Mouse (Mus musculus): ENCODE results near the gene Fbh1. TPM values are rescaled to one million over a fixed set of nuclear protein-coding genes. Genes with fewer than 3 reads are reported as not detected.

Gene Fbh1
- polyA plus RNA-seq, 1 experiment = 34.0 TPM

DNA sequence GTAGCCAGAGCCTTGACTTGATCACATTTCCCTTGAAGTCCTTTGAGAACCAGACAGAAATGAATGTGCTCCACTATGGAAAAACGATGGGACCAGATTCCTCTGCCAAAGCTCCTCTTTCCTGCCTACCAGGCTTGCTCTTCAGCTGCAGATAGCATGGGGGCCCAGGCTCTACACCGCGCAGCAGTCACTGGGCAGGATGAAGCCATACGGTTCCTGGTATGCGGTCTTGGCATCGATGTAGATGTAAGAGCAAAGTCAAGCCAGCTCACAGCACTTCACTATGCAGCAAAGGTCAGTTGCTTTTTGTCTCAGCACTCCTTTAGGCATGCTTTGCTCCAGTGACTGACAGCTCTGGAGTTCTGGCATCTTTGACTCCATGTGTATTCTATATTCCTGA lies 6.8 kb upstream of the Fbh1 start:
- H3K4me2 ChIP-seq (ENCODE audit: low read depth) = no peak overlapping the region
- peaks cover 53% of the 10 kb centered on the region for H3K36me3 ChIP-seq (ENCODE audit: control insufficient read depth, insufficient read depth)
- TF ChIP-seq REST (IDR thresholded peaks at IDR 0.05; ENCODE audit: insufficient read depth, insufficient read length) (no peak), USF1 (IDR thresholded peaks at IDR 0.05; ENCODE audit: low read depth) (no peak), TCF3 (IDR thresholded peaks at IDR 0.05; ENCODE audit: insufficient read length, low read depth) (no peak), POLR2A (IDR thresholded peaks at IDR 0.05; ENCODE audit: insufficient read length, low read depth) (no peak)
- H3K4me3 ChIP-seq = no peak overlapping the region
- H3K27me3 ChIP-seq (ENCODE audit: control insufficient read depth, insufficient read depth, insufficient read length) = no peaks in the 10 kb centered on the region
- no peak overlapping the region for H3ac ChIP-seq (ENCODE audit: control insufficient read depth, insufficient read length)
- H3K79me2 ChIP-seq (ENCODE audit: control insufficient read depth, insufficient read depth) = peaks cover 13% of the 10 kb centered on the region

- Histone ChIP-seq H3K79me2 (ENCODE audit: control insufficient read depth, insufficient read depth) (peaks cover 42% of the 10 kb centered on the region), H3ac (ENCODE audit: control insufficient read depth, insufficient read length) (peak overlapping the region; percentile 50), H3K4me2 (ENCODE audit: low read depth) (peak overlapping the region; percentile 95), H3K27me3 (ENCODE audit: control insufficient read depth, insufficient read depth, insufficient read length) (no peaks in the 10 kb centered on the region), H3K4me3 (peak overlapping the region; percentile 82), H3K36me3 (ENCODE audit: control insufficient read depth, insufficient read depth) (peaks cover 9% of the 10 kb centered on the region)
- no peak for TF ChIP-seq TCF12 (IDR thresholded peaks at IDR 0.05; ENCODE audit: insufficient read depth, poor library complexity, severe bottlenecking)
- TF ChIP-seq MAX (IDR thresholded peaks at IDR 0.05; ENCODE audit: low read depth) = no peak
- TF ChIP-seq SRF (IDR thresholded peaks at IDR 0.05; ENCODE audit: control insufficient read depth, insufficient read length, low read depth) = no peak
- no peak for TF ChIP-seq CEBPB (IDR thresholded peaks at IDR 0.05; ENCODE audit: insufficient read depth, poor library complexity, severe bottlenecking)
- TF ChIP-seq MYOG (IDR thresholded peaks at IDR 0.05; ENCODE audit: control insufficient read depth in 1 of 3, insufficient read depth in 1 of 3, insufficient read length in 2 of 3, low read depth in 2 of 3) = peak in 1 of 3 experiments; percentile 14
- no peak for TF ChIP-seq E2F4 (IDR thresholded peaks at IDR 0.05; ENCODE audit: insufficient read depth)
- TF ChIP-seq MYOD1 (IDR thresholded peaks at IDR 0.05; ENCODE audit: control insufficient read depth in 1 of 3, insufficient read length in 2 of 3, low read depth in 2 of 3) = peak in 1 of 3 experiments; percentile 1
- peak; percentile 98 for TF ChIP-seq USF1 (IDR thresholded peaks at IDR 0.05; ENCODE audit: low read depth)
- TF ChIP-seq REST (IDR thresholded peaks at IDR 0.05; ENCODE audit: insufficient read depth, insufficient read length) = no peak
- TF ChIP-seq POLR2AphosphoS2 (IDR thresholded peaks at IDR 0.05; ENCODE audit: insufficient read length, low read depth) = peak; percentile 5
- TF ChIP-seq POLR2A (IDR thresholded peaks at IDR 0.05; ENCODE audit: insufficient read length, low read depth) = peak; percentile 68
- no peak for TF ChIP-seq TCF3 (IDR thresholded peaks at IDR 0.05; ENCODE audit: insufficient read length, low read depth)
These were observed 873 bp upstream of the Fbh1 start for GRCm38 (mm10) chr2:11778087-11778823.

- Histone ChIP-seq H3K4me2 (ENCODE audit: low read depth) (peak overlapping the region; percentile 81), H3K4me3 (peak overlapping the region; percentile 82), H3K27me3 (ENCODE audit: control insufficient read depth, insufficient read depth, insufficient read length) (no peaks in the 10 kb centered on the region), H3ac (ENCODE audit: control insufficient read depth, insufficient read length) (peak overlapping the region; percentile 50), H3K79me2 (ENCODE audit: control insufficient read depth, insufficient read depth) (peaks cover 53% of the 10 kb centered on the region), H3K36me3 (ENCODE audit: control insufficient read depth, insufficient read depth) (peaks cover 5% of the 10 kb centered on the region)
- TF ChIP-seq E2F4 (IDR thresholded peaks at IDR 0.05; ENCODE audit: insufficient read depth) (no peak), POLR2AphosphoS2 (IDR thresholded peaks at IDR 0.05; ENCODE audit: insufficient read length, low read depth) (no peak), MYOG (IDR thresholded peaks at IDR 0.05; ENCODE audit: control insufficient read depth in 1 of 3, insufficient read depth in 1 of 3, insufficient read length in 2 of 3, low read depth in 2 of 3) (no peak), USF1 (IDR thresholded peaks at IDR 0.05; ENCODE audit: low read depth) (no peak), TCF3 (IDR thresholded peaks at IDR 0.05; ENCODE audit: insufficient read length, low read depth) (no peak), POLR2A (IDR thresholded peaks at IDR 0.05; ENCODE audit: insufficient read length, low read depth) (no peak), TCF12 (IDR thresholded peaks at IDR 0.05; ENCODE audit: insufficient read depth, poor library complexity, severe bottlenecking) (no peak), CEBPB (IDR thresholded peaks at IDR 0.05; ENCODE audit: insufficient read depth, poor library complexity, severe bottlenecking) (no peak), REST (IDR thresholded peaks at IDR 0.05; ENCODE audit: insufficient read depth, insufficient read length) (no peak), SRF (IDR thresholded peaks at IDR 0.05; ENCODE audit: control insufficient read depth, insufficient read length, low read depth) (no peak), MYOD1 (IDR thresholded peaks at IDR 0.05; ENCODE audit: control insufficient read depth in 1 of 3, insufficient read length in 2 of 3, low read depth in 2 of 3) (no peak)
These were observed 967 bp downstream of the Fbh1 start for GRCm38 (mm10) chr2:11776415-11776814.

DNA sequence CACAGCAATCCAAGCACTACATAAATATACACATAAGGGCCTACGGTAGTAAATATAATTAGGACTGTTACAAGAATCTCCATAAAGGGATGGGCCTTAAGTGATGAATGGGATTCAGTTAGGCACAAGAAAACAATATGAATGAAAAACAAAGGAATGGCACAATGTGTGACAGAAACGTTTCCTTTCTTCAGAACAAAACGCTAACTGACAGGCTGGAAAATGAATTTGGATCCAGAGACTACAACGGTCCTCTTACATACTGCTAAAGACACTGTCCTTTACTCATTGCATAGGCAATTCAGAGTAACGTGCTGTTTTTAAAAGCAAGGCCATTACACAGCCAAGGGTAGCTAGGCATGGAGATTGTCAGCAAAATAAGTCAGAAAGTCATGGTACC lies 2.3 kb downstream of the Fbh1 start:
- Histone ChIP-seq H3K4me3 (no peak overlapping the region), H3ac (ENCODE audit: control insufficient read depth, insufficient read length) (no peak overlapping the region), H3K36me3 (ENCODE audit: control insufficient read depth, insufficient read depth) (no peaks in the 10 kb centered on the region), H3K4me2 (ENCODE audit: low read depth) (no peak overlapping the region), H3K79me2 (ENCODE audit: control insufficient read depth, insufficient read depth) (peaks cover 55% of the 10 kb centered on the region), H3K27me3 (ENCODE audit: control insufficient read depth, insufficient read depth, insufficient read length) (no peaks in the 10 kb centered on the region)
- TF ChIP-seq MAX (IDR thresholded peaks at IDR 0.05; ENCODE audit: low read depth) = no peak
- TF ChIP-seq POLR2AphosphoS2 (IDR thresholded peaks at IDR 0.05; ENCODE audit: insufficient read length, low read depth) = no peak
- no peak for TF ChIP-seq TCF3 (IDR thresholded peaks at IDR 0.05; ENCODE audit: insufficient read length, low read depth)
- TF ChIP-seq POLR2A (IDR thresholded peaks at IDR 0.05; ENCODE audit: insufficient read length, low read depth) = no peak
- no peak for TF ChIP-seq CEBPB (IDR thresholded peaks at IDR 0.05; ENCODE audit: insufficient read depth, poor library complexity, severe bottlenecking)
- TF ChIP-seq MYOD1 (IDR thresholded peaks at IDR 0.05; ENCODE audit: control insufficient read depth in 1 of 3, insufficient read length in 2 of 3, low read depth in 2 of 3) = no peak
- no peak for TF ChIP-seq SRF (IDR thresholded peaks at IDR 0.05; ENCODE audit: control insufficient read depth, insufficient read length, low read depth)
- no peak for TF ChIP-seq MYOG (IDR thresholded peaks at IDR 0.05; ENCODE audit: control insufficient read depth in 1 of 3, insufficient read depth in 1 of 3, insufficient read length in 2 of 3, low read depth in 2 of 3)
- no peak for TF ChIP-seq REST (IDR thresholded peaks at IDR 0.05; ENCODE audit: insufficient read depth, insufficient read length)
- no peak for TF ChIP-seq USF1 (IDR thresholded peaks at IDR 0.05; ENCODE audit: low read depth)
- TF ChIP-seq TCF12 (IDR thresholded peaks at IDR 0.05; ENCODE audit: insufficient read depth, poor library complexity, severe bottlenecking) = no peak
- TF ChIP-seq E2F4 (IDR thresholded peaks at IDR 0.05; ENCODE audit: insufficient read depth) = no peak
